Mouse (Mus musculus) liver, adult (tissue): ENCODE results near the gene Nup133.

Experiments
- GATA4 ChIP-seq: IDR thresholded peaks from 2 replicates; pipeline ENCODE4 v1.6.1; 2014; ENCODE audit warnings: mild to moderate bottlenecking, low read length; ENCODE audit not compliant: insufficient replicate concordance

The Nup133 gene

GRCm38 (mm10) chr8:123948942-123949685, at the start of gene Nup133:
TSS of gene Nup133 (minus strand) at chr8:123949265.
- peak; percentile 53; the same call in 1 of the 2 replicates for TF ChIP-seq GATA4

DNA sequence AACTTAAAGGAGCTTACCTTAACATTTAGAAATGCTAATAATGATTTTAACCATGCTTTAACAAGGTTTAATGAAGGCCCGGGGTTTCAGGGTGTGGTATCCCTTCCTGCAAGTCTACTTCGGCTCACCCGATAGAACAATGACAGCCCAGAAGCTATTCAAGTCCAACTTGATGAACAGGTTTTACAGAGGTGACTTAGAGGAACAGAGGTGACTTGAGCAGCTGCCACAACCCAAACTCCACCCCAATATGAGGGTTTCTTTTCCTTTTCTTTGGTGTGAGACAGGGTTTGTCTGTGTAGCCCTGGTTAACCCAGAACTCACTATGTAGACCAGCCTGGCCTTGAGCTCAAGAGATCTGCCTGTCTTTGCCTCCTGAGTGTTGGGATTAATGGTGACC, 44.9 kb upstream of the Nup133 start:
- TF ChIP-seq GATA4: no peak

DNA sequence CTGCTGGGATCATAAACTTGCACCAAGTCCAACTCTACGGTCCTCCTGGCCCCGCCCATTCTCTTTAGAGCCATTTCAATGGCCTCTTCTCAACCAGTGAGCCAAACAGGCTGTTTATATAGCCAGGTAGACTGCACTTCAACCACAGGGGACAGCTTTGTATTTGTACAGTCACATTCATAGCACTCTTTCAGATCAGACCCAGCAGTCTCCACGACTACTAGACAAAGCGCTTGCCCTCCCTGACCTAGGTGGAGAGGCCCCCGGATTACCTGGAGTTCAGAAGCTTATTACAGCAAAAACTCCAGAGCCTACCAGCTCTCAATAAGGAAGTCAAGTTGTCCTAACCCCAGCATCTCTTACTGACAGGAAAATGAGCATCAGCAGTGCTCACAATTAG, 44.5 kb upstream of the Nup133 start:
- TF ChIP-seq GATA4: no peak

- TF ChIP-seq GATA4: no peak
Measured at GRCm38 (mm10) chr8:123992587-123992986, 43.5 kb upstream of the Nup133 start.

DNA sequence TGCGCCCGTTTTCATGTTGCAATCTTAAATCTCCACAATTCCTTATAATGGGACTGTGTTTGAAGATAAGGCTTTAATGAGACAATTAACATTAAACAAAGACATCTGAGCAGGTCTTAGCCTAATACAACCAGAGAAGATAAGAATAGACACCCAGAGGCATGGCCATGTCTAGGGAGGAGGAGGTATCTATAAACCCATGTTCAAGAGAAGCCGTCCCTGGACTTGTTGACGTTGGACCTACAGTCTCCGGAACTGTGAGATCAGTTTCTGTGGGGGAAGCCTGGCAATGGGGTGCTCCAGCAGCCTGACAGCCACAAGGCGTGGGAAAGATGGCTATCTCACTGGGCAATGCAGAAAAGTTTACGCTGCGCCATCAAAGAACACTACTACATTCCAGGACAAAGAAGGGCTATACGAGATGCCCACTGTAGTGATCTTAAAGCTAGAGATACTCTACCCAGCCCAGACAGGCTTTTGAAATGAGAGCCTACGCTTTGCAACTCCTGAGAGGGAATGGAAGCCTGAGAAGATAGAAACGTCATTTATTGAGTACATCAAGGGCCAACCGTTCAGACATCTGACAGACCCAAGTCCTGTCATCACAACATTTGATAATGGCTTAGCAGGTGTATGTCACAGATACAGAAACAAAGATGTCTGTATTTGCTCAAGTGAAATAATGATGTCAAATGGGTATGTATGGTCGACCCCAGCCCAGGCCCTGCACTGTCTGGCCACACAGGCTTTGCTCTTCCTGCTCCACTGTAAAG, 41.4 kb upstream of the Nup133 start:
- no peak for TF ChIP-seq GATA4

DNA sequence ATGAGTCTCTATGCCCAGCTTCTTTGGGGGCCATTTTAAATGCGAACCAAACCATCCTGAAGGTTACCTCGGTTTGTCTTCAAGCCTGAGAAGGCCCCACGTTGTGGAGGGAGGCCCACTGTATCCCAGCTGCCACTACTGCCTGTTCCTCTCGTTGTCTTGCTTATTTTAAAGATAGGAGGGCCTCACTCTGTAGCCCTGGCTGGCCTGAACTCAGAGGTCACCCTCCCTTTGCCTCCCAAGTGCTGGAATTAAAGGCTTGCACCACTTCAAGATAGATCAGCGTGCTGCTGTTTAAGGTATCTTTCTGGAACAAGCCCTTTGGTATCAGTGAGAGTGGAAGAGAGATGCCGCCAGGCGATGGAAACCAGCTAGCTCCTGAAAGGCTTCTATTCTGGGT, 40.1 kb upstream of the Nup133 start:
- TF ChIP-seq GATA4: no peak

DNA sequence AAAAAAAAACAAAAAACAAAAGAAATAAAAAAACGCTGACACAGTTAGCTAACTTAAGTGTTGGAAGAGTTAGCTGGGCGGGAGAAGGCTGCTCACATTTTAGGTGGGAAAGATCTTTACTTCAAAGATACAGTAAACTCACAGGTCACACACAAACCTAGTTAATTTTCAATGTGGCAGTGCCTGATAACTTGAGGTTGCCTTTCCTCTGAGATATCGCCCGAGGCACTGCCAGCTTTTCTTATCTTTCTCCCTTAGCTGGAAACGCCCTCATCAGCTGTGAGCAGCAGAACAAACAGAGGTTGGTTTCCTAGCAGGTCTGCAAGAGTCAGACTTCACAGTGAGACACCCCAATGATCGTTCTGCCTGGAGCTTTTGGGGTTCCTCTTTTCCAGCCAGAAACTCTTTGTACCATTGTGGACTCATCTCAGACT, 39.6 kb upstream of the Nup133 start:
- TF ChIP-seq GATA4: peak; percentile 56; the same call in 1 of the 2 replicates

- peak; percentile 11; the same call in 1 of the 2 replicates for TF ChIP-seq GATA4
Measured at GRCm38 (mm10) chr8:123982826-123983400, 33.8 kb upstream of the Nup133 start, which contains the start of gene Abcb10. TSS of gene Abcb10 (minus strand) at chr8:123983122.

DNA sequence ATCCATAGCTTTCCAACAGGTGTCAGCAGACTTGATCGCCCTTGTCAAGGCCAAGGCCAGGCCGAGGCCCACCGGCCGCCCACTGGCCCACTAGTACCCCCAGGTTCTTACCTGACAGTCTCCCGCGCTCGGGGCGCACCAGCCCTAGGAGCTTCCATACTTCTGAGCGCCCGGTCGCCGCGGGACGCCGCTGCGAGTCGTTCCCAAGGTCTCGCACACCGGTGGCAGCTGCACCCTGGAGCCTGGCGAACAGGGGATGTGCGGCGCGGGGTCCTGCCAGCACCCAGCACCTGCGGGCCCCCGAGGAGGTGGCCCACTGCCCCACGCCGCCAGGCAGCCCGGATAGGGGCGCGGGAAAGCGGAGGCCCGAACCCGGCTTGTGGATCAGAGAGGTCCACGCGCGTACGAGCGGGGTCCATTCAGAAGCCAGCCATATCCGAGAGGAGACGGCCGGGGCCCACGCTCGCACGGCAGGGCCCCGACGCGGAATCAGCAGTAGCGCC, 33.3 kb upstream of the Nup133 start:
- TF ChIP-seq GATA4: no peak

GRCm38 (mm10) chr8:123981674-123982073, 32.6 kb upstream of the Nup133 start:
- no peak for TF ChIP-seq GATA4

GRCm38 (mm10) chr8:123980239-123980638, 31.2 kb upstream of the Nup133 start:
- no peak for TF ChIP-seq GATA4

DNA sequence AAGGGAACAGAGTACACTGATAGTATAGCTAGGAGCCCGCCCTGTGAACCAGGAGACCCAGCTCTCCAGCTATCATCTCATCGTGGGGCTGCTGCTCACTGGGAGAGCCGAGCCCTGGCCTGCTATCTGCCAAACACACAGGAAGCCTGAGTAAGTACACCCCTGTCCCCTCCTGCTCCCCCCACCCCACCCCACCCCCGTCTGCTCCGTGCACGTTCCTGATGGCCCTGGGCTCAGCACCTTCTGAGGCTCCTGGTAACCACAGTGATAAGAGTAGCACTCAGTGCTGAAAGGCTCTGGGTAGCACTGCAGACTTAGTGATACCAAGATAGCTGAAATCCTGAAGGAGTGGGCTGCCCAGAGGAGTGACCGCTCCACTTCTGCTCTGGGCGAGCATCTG, 29.9 kb upstream of the Nup133 start:
- no peak for TF ChIP-seq GATA4

DNA sequence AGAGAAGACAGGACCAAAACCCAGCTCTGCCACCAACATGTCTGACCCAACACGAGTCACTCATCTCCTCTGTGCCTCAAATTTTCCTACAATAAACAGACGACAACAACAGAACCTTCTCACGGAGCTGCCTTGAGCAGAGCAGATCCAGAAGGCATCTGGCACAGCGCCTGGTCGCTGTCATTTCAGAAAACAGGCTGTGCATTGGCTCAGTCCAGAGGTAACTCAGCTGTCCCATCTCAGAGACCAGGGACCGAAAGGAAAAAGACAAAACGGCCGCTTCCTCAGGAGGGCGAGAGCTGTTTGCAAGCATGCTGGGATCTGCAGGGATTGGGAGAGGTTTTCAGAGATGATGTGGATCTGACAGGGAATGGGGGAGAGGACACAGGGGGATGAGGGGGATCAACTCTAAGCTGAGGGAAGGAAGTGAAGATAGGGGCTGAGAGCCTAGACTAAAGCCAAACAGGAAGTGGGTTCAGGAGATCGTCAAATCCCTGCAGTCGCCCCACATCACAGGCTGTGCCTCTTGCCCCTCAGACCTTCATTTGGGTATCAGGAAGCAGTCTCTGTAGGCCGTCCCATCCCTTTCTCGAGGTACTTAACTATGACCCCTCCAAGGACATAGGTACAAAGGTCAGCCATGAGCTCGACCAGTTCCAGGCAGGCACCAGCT, 29.2 kb upstream of the Nup133 start:
- TF ChIP-seq GATA4: no peak

- no peak for TF ChIP-seq GATA4
Measured at GRCm38 (mm10) chr8:123977499-123977898, 28.4 kb upstream of the Nup133 start.

GRCm38 (mm10) chr8:123973495-123973894, 24.4 kb upstream of the Nup133 start:
- no peak for TF ChIP-seq GATA4
